Mouse (Mus musculus): ENCODE measurements at regions not wholly inside any gene's neighbourhood (a gene's known extent, or its start where the extent isn't known, plus 50 kb on each side); places are given as distances from the start of the nearest gene placed in this dataset.
A peak's percentile ranks its signal among the peaks of the same experiment; 100 is the strongest.

DNA sequence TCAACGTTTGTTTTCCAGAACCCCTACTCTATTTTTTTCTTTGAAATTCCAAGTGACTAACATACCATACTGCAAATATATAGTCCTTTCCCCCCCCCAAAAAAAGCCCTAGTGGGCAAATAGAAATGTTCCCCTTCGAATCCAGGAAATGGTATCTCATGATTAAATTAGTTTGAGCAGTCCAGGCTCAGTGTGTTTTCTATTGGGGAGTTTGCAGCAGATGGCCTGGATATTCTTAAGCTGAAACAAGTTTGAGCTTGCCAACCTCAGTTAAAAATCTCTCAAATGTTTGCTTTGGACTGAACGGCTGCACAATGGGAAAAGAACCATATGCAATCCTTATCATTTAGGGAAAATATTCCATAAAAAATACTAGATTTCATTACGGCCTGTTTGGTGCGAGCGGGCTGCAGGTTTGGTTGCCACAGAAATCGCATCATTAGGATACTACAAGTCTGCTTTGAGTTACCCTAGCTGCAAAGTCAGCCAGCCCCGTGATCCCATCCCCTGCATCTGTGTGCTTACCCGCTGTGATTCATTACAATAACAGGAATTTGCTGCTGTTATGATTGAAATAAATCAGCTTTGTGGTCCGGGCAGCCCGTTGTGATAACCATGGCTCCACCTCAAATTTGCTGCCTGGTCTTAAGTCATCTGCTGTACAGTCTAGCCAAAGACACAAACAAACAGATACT, 227.2 kb upstream of the Zfp637 start:
- peak; percentile 86 for DNase-seq (ENCODE audit: low read depth)

DNA sequence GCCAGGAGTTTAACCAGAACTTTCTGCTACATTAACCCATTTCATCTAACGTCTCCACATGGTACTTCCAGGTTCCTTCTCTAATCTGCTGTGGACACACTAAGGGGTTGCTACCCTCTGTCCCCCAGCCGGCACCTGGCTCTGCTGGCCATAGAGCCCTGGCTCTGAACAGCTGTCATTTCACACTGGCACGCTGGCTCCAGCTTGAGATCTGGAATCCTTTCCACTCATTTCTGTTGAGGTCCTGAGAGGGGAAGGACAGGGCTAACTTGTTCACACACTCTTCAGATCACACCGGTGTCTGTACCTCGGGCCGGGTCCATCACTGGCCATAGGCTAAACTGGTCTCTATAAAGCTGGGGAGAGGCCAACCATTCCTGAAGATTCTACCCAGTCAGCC, 226.6 kb upstream of the Zfp637 start:
- no peak for DNase-seq (ENCODE audit: low read depth)

DNA sequence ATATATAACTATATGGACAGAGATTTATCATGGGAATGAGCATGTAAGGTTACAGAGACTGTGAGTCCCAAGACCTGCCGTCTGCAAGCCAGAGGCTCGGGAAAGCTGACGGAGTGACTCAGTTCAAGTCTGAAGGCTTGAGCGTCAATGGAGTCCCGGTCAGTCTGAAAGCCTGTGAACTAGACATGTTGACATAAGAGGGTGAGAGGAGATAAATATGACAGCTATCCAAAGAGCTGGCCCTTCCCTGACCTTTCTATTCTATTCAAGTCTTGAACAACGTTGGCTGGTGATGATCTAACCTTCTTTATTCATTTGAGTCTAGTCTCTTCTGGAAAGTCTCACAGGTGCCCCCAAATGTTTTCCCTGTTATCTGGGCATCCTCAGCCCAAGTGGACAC, 223.8 kb upstream of the Zfp637 start:
- no peak for DNase-seq (ENCODE audit: low read depth)

DNA sequence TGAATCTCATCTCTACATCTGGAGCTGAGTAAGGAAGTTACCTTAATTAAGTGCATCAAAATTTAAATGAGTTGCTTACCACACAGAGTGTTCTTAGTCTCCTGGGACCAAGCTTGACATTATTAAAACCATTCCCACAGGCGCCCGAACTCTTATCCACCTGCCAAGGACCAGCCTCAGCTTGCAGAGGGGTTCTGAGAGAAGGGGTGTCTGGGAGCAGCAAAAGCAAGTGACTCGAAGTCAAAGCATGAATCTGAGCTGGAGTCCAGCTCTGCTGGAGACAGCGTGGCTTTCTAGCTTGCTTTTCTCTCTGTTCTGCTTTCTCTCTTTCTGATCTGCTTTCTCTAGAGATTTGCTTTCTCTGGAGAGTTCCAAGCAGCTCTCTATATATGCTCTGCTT, 223.0 kb upstream of the Zfp637 start:
- DNase-seq (ENCODE audit: low read depth) = no peak

DNA sequence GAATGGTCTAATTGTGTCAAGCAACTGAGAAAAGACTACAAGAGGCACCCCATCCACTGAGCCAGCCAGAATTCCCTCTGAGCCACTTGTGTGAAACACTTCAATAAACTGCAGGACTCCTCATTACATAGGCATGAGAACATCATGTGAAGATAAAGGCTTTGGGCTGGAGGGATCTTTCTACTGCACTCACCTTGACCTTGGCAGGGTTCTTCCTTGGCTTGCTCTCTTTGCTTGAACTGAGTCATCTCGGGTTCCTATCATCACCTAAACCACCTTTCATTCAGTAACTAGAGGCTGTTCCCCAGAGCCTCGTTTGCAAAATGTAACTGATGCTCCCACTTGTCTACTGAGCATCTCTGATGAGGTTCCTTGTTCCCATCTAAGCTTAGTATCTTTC, 221.4 kb upstream of the Zfp637 start:
- DNase-seq (ENCODE audit: low read depth) = no peak

DNA sequence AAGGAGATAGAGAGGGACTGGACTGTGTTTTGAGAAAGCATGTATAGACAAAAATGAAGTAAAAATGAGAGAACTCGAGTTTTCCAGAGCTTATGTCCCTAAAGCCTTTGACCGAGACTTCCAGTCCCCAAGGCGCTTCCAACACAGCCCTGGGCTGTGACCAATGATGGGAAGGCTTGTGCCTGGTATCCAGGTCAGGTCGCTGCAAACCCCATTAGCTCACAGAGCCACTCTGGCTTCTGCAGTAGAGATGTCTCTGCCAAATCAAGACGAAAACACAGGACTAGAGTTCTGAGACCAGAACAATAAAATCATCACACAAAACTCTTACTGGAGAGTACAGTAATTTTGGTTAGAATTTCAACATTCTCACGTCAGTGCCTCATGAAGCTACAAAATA, 218.5 kb upstream of the Zfp637 start:
- no peak for DNase-seq (ENCODE audit: low read depth)

DNA sequence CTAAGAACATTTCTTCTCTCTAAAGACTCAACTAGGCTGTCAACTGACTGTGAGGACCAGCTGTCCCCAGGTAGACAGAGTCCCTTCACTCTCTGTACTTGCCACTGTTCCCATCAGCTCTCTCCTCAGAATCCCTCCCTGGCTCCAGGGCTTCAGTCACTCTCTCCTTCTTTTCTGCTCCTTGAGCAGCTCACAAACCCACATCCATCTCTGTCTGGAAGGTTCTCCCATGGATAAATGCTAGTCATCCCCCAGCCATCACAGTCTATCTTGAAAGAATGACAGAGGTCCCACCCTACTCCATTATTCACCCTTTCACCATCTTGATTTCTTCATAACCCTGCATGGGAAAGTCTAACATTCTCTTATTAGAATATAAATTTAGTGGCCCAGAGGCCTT, 218.0 kb upstream of the Zfp637 start:
- DNase-seq (ENCODE audit: low read depth) = no peak

DNA sequence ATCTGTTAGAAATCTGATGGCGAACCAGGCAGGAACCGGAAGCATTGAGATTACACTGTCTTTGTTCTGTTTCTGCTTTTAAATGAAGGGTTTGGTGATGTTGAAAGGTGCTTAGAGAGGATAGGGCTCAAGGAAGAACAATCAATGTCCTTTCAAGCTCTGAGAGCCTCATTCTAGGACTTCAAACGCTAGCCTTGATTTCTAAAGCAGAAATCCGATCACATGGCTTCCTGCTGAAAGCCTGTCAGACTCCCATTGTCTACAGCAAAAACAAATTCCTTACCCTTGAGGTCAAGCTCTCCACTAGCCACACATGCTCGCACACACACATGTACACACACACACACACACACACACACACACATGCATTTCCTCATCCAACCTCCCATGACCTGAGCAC, 215.3 kb upstream of the Zfp637 start:
- DNase-seq (ENCODE audit: low read depth) = no peak

DNA sequence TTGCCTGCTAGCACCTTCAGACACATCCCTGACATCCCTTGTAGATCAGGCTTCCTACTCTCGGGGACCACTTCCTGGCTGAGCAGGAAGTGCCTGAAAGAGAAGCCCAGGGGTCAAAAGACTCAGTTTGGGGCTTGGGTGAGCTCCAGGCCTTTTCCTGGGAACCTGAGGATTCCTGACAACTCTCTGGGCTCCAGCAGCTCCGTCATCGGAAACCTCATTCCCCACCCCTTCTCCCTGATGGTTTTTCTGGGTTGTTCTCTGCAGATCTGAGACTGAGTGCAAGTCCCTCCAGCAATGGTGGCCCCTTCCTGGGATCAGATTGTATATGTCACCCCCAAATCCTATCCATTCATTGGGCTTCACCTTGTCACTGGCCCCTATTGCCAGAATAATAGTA, 213.5 kb upstream of the Zfp637 start:
- no peak for DNase-seq (ENCODE audit: low read depth)

DNA sequence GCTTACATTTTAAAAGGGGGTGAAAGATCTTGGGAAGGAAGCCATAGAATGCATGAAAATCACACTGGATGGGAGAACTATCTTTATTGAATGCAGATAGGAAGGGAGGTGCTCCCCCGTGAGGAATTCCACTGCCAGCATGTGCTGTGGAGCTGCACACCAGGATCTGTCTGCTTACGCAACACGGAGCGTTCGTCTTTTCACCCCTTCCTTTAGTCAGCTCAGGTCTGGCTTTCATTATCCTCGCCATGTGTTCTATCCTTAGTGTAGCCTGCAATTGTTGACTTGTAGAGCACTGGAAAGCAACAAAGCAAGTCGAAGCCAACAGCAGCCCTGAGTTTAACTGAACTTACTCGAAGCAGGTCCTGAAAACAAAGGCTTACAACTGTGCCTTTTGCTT, 194.4 kb upstream of the Zfp637 start:
- DNase-seq (ENCODE audit: low read depth) = peak; percentile 70

DNA sequence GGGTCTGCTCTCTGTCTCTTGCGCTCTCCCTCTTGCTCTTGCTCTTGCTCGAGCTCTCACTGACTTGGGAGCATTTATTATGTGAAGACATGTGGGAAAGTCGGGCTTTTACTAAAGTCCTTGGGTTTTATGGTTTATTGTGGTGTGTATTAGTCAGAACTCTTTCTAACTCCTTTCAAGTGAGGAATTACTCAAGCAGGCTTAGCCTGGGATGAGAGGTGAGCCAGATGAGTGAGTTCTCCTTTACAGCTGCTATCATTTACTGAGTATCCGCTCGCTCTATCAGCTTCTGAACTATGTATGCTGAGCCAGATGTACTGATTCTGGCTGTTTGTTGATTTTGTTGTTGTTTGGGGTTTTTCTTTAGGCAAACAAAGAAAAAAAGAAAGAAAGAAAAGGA, 190.4 kb upstream of the Zfp637 start:
- no peak for DNase-seq (ENCODE audit: low read depth)

DNA sequence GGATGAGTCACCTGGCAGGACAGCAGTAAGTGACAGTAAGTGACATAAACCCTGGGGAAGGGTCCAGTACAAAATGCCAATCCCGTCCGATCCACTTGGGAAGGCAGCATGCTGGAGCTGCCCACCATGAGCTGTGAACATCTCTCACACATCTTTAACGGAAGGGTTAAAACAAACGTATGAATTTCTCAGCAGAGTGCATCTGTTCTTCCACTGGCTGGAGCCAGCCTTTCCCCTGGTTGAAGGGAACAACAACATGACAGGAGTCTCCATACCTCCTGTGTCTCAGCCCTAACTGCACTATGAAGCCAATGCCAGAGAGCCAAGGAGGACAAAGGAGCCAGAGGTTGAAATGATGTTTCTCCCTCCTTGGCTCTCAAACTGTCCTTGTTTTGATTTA, 189.4 kb upstream of the Zfp637 start:
- DNase-seq (ENCODE audit: low read depth) = no peak

DNA sequence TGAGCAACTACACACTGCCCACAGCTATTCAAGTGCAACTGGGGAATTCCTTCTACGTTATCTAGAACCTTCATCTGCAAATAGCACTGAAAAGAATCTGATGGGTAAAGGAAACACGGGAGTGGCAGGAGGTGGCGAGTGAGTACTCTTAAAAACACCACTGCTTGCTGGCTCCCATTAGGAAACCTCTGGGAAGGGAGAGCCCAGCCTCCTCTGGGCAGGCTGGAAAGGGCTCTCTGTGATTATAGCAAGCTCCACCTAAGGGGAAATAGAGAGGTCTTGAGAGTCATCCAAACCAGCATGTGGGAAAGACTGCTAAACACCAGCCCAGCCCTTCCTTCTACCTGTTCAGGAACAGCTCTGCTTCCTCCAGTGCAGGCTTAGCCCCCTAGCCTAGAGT, 189.0 kb upstream of the Zfp637 start:
- peak; percentile 72 for DNase-seq (ENCODE audit: low read depth)

DNA sequence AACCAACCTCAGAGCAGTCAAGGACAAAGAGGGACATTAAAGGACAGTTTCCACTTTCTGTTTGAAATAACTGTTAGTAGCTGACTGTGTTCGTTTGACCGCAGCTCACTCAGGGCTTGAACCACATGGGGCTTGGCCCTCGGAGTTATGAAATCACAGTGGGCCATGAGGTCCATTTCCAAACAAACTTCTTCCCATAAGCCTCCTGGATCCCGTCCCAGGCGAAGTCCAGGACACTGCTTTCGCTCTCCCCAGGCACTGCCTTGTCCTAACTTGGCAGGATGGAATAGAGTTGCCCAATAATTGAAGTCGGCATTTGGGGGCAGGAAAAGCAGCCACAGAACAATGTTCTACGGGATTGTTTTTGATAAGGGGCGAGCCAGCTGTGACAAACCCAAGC, 188.1 kb upstream of the Zfp637 start:
- DNase-seq (ENCODE audit: low read depth) = peak; percentile 98

DNA sequence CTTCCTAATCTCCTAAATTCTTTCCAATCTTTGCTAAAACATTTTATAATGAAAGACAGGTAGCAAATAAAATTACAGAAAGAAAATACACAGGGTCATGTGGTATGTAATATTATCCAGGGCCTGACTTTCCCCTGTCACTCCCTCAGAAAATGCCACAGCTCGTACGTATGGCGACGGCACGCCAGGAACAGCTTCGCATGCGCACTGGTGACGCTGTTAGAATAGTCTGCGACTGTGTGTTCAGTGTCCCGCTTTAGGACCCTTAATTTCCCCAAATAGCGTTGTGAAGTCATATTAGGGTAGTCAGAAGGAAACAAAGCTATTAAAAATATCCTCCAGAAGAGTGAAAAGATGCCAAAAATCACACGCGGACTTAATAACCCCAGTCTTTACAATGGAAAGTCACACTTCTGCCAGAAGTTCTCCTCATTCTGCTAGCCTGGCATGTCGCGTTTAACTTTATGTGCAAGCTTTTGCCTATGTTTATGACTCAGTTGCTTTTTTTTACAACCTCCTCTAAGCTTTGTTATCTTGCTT, 187.0 kb upstream of the Zfp637 start:
- DNase-seq (ENCODE audit: low read depth) = no peak

DNA sequence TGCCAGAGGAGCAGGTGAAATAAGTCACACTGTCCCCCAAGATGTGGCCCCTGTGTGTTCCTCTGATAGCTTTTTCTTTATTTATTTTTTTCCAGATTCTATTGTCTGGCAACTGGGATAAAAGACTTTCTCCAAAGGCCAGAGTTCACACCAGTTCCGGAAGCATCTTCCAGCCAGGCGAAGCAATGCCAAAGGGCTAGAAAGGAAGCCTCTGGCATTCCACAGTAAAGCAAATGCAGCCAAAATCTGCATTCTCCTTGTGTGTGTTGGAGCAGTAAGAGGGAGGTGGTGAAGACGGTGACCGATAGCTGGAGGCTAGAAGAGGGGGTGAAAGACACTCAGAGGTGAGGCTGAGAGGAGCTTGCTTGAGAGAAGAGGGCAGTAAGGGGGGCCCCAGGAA, 185.0 kb upstream of the Zfp637 start:
- no peak for DNase-seq (ENCODE audit: low read depth)

DNA sequence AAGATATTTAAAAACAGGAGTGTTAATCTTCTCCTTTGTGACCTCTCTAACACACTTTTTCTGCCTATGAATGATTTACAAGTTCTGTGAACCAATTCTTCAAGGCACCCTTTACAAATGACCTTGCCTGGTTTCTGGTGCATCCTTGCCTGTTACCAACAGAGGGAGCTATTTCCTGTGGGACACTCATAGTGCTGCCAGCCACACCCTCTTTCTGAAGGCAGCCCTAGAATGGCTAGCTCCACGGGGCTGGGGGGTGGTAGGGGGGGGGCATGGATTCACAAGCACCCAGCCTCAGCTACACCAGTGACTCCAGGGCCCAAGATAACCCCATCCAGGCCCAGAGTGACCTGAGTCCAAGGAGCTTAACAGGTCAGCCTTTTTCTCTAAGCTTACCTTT, 180.4 kb upstream of the Zfp637 start:
- no peak for DNase-seq (ENCODE audit: low read depth)

DNA sequence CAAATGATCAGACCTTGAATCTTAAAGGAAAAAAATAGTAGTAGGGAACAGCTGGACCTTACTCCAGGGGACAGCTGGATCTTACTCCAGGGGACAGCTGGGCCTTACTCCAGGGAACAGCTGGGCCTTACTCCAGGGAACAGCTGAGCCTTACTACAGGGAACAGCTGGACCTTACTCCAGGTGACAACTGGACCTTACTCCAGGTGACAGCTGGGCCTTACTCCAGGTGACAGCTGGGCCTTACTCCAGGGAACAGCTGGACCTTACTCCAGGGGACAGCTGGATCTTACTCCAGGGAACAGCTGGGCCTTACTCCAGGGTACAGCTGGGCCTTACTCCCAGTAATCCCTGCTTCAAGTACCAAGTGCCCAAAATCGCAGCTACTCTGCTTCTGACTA, 178.3 kb upstream of the Zfp637 start:
- no peak for DNase-seq (ENCODE audit: low read depth)

DNA sequence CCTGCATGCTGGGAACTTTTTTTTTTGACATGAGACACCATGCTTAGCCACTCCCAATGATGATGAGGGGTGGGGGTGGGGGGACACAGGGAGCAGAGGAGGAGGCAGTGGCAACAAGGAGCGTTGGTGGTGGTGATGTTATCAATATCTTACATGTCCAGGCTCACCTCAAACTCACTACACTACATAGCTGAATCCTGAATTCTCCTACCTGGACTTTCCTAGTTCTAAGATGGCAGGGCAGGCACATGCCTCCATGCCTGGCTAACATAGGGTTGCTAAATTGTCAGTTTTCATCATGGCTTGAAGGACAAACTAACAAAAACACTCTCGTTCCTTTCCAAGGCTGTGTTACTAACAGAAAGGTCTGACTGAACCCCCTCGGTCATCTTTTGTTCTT, 170.6 kb upstream of the Zfp637 start:
- DNase-seq (ENCODE audit: low read depth) = no peak

DNA sequence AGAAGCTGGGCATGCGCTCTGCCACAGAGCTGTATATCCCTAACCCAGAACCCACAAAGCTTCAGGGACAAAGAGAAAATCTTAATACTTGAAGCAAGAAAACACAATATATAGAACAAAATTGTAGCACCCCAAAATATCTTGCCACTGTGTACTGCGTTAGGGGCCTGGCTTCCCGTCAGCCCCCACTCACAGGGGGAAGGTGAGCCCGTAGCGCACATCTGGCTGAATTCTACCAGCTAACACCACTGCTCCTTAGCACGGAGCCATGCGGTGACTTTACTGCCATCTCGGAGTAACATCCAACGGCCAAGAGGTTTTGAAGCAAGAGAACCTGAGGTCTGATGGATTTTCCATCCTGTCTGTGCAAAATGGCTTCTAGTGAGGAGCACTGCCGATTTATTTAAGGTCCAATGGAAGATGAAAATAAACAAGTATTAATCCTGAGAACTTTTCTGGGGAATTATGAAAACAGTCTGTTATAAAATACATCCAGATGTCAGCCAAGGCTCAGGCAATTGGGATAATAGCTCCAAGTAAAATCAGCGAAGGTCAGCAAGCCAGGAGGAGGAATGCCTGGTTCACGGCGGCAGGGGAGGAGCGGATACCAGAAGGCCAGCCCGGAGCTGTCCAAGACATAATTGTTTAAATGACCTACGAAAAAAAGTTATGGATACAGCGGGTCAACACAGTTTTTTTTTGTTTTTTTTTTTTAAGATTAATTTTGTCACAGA, 170.0 kb upstream of the Zfp637 start:
- DNase-seq (ENCODE audit: low read depth) = no peak

DNA sequence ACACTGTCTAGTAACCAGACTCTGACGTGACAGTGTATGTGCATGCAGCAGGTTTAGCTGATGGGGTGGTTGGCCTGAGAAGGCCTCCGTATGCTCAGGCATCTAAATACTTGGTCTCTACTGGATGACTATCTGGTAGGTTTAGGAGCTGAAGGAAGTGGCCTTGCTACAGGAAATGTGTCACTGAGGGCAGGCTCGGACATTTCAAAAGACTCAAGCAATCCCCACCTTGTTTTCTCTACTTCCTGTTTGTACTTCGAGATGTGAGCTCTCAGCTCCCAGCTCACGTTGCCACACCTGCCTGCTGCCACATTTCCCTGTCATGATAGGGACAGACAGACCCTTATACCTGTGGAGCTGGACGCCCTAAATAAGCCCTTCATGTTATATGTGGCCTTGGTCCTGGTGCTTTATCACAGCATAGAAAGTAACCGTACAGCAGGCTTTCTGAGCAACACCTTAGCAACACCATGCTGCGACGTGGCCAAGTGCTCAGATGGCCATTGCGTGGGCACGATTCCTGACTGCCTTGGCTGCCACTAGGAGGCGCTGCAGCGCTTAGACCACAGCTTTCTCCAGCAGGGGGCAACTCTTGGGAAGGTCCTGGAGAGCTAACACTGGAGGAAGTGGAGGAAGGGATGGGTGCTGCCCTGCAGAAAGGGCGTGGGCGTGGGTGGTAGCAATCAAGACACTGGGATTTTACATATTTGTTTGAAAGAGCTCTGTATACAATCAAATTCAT, 165.8 kb upstream of the Zfp637 start:
- DNase-seq (ENCODE audit: low read depth) = no peak

DNA sequence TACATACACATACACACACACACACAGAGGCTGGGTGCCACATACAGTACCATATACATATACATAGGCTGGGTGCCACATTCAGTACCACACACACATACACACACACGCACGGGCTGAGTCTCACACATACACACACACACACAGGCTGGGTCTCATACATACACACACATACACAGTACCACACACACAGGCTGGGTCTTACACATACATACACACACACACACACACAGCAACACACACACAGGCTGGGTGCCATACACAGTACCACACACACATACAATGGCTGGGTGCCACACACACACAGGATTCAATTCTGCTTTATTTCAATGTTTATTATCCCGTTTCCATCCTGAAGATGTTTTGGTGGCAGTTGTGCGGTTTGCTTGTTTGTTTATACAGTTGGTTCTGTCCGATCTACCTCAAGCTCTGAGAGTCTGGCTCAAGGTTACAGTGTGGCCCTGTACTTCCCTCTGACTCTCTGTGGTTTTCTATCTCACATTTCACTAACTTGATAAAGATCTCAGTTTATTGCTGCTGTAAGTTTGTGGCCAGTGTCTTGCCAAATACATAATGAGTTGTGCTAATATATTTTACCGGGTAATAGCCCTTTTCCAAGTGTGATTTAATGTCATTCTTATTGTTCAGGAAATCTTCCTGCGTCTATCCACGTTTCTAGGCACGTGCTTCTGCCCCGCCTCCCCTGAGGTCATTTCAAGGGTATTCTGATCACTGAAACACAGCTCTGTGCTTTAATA, 164.7 kb upstream of the Zfp637 start:
- no peak for DNase-seq (ENCODE audit: low read depth)

Data from fibroblast of lung, adult 2 months (primary cell).